Mouse (Mus musculus) midbrain, embryonic 14.5 days (tissue): ENCODE measurements around the gene Ndc1. TPM values are rescaled to one million over a fixed set of nuclear protein-coding genes. Genes with fewer than 3 reads are reported as not detected.
A peak's percentile ranks its signal among the peaks of the same experiment; 100 is the strongest.

Experiments
- ATAC-seq: fragments of 200-750 bp; cut with Nextera tagmentation; 2 replicates; pipeline ENCODE4 v1.8.0; 2017; ENCODE audit warnings: moderate number of reproducible peaks, moderate library complexity; ENCODE audit not compliant: low FRiP score, low TSS enrichment
- DNase-seq: peaks from one replicate; pipeline ENCODE4 v3.0.0-alpha.2; 2015
- H3K27ac ChIP-seq: fragments of 300-500 bp; sonication (generic); replicated peaks from 2 replicates; pipeline ENCODE4 v1.5.1; 2014; ENCODE audit warnings: mild to moderate bottlenecking, low read depth, low read length, moderate library complexity
- H3K27me3 ChIP-seq: fragments of 300-500 bp; sonication (generic); 2 replicates; pipeline ENCODE4 v1.6.1; 2014; ENCODE audit warnings: low read length, control low read depth, mixed read lengths; ENCODE audit not compliant: control insufficient read depth, insufficient read depth
- H3K36me3 ChIP-seq: fragments of 300-500 bp; sonication (generic); 2 replicates; pipeline ENCODE4 v1.6.1; 2014; ENCODE audit warnings: low read length, control low read depth; ENCODE audit not compliant: control insufficient read depth, insufficient read depth
- H3K4me1 ChIP-seq: fragments of 300-500 bp; sonication (generic); 2 replicates; pipeline ENCODE4 v1.6.1; 2014; ENCODE audit warnings: mild to moderate bottlenecking, antibody characterized with exemption, low read length, control low read depth; ENCODE audit not compliant: control insufficient read depth, insufficient read depth
- H3K4me2 ChIP-seq: fragments of 300-500 bp; sonication (generic); 2 replicates; pipeline ENCODE4 v1.6.1; 2014; ENCODE audit warnings: mild to moderate bottlenecking, low read length, moderate library complexity
- H3K4me3 ChIP-seq: fragments of 300-500 bp; sonication (generic); replicated peaks from 2 replicates; pipeline ENCODE4 v1.5.1; 2014; ENCODE audit warnings: low read depth, low read length
- H3K9ac ChIP-seq: fragments of 300-500 bp; sonication (generic); replicated peaks from 2 replicates; pipeline ENCODE4 v1.6.1; 2014; ENCODE audit warnings: mild to moderate bottlenecking, low read length, moderate library complexity
- H3K9me3 ChIP-seq: fragments of 300-500 bp; sonication (generic); 2 replicates; pipeline ENCODE4 v1.6.1; 2016; ENCODE audit warnings: low read length, control low read depth, mixed read lengths; ENCODE audit not compliant: control insufficient read depth
- WGBS: fragments of 180-500 bp; shearing (Covaris S2); extraction: QIAGEN DNeasy Blood & Tissue Kit; methylation state at CpG from one replicate; pipeline ENCODE4 v1.1.7; 2014; 5-methylcytosine and 5-hydroxymethylcytosine counted together
- polyA plus RNA-seq: library from polyadenylated mRNA; unstranded; fragments of >200 nt; fragmentation: Nextera tagmentation; extraction: Ambion mirVana; gene quantifications from 2 replicates; pipeline ENCODE4 v1.2.1, GENCODE M21; 2014

The Ndc1 gene
- polyA plus RNA-seq, 1 experiment from 2014 or later, result 23.2 TPM

DNA sequence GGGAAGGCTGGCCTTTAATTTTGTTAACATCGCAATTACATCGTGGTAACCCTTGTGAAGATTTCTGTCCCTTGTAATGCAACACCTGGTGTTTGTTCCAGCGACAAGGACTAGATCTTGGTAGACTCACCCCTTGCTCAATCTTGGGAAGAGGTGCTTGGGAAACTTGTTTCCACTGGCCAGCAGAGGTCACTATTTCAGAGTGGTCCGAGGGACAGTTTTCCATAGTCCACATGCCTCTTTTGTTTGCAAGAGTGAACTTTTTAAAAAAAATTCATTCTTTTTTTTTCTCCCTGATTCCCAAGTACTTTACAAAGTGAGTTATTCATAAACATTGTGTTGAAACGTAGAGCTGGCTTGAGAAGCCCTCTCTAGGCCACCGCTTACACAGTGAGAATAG lies 54.6 kb downstream of the Ndc1 start:
- Histone ChIP-seq H3K9ac (no peak overlapping the region), H3K27me3 (no peaks in the 10 kb centered on the region), H3K4me3 (no peak overlapping the region), H3K4me1 (peaks cover 5% of the 10 kb centered on the region; the same call in 1 of the 2 replicates), H3K9me3 (no peaks in the 10 kb centered on the region), H3K27ac (no peak overlapping the region), H3K36me3 (peaks cover 3% of the 10 kb centered on the region; the same call in 1 of the 2 replicates), H3K4me2 (no peak overlapping the region)
- DNase-seq (peak; percentile 83), ATAC-seq (no peak)
- 20% methylated on average over 6 of the region's 6 CpGs for WGBS

DNA sequence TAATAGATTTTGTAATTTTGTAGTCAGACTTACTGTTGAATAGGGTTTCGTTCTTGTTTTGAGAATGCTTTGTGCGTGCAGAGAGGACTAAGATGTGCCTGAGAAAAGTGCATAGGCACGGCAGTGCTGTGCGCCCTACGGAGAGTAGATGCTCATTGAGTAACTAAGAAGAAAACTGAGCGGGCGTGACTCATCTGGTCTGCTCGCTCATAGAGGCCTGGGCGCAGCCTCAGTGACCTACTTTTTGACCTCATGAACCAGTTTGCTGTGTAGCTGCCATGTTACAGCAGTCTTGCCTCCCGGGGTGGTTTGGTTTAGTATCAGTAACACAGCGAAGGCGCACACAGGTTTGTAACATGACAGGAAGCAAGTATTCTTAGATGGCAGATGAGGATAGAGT lies 58.0 kb downstream of the Ndc1 start:
- no peaks in the 10 kb centered on the region for H3K27me3 ChIP-seq
- DNase-seq (no peak), ATAC-seq (no peak)
- H3K4me2 ChIP-seq, result no peak overlapping the region
- no peak overlapping the region for H3K27ac ChIP-seq
- no peaks in the 10 kb centered on the region for H3K36me3 ChIP-seq
- H3K9me3 ChIP-seq, result no peaks in the 10 kb centered on the region
- WGBS, result 94% methylated on average over 12 of the region's 12 CpGs
- H3K4me1 ChIP-seq, result peaks cover 5% of the 10 kb centered on the region; the same call in 1 of the 2 replicates
- H3K4me3 ChIP-seq, result no peak overlapping the region
- H3K9ac ChIP-seq, result no peak overlapping the region

DNA sequence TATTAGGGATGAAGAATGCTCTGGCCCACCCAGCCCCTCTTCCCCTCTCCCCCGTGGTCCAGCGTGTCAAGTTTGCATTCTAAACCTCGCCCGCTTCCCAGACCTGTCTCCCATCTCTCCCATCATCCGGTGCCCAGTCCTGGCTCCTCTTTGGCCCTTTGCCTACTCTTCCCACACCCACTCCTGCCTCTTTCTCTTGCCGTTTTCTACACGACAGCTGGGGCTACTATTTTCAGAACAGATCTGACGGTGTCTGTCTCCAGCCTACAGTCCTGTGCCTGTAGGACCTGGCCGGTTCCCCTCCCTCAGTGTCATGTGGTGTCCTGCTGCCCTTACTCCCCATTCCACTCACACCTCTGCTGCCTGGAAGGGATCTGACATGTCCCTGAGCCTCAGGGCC lies 59.0 kb downstream of the Ndc1 start:
- ATAC-seq, result no peak
- WGBS, result 85% methylated on average over 9 of the region's 9 CpGs

DNA sequence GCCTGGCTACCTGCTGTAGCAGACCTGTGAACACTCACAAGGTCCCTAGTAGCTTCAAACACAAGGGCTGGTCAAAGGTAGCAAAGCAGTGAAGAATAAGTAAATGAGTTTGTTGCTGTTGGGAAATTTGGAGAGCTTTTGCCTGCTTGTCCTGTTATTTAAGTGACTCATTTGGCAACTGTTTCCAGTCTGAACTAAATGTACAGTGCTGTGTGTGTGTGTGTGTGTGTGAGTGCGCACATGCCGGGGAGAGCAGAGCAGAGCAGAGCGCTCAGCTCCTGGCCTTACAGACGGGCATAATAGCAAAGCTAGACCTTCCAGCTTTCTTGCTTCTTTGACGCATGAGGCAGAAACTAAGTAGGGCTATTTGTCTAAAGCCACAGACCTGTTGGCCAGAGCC lies 65.1 kb downstream of the Ndc1 start:
- WGBS, result 85% methylated on average over 5 of the region's 5 CpGs
- no peak overlapping the region for H3K27ac ChIP-seq
- no peaks in the 10 kb centered on the region for H3K36me3 ChIP-seq
- H3K4me2 ChIP-seq, result no peak overlapping the region
- no peaks in the 10 kb centered on the region for H3K9me3 ChIP-seq
- H3K9ac ChIP-seq, result no peak overlapping the region
- peaks cover 10% of the 10 kb centered on the region for H3K4me1 ChIP-seq
- no peak overlapping the region for H3K4me3 ChIP-seq
- DNase-seq (no peak), ATAC-seq (no peak)
- H3K27me3 ChIP-seq, result peaks cover 52% of the 10 kb centered on the region

More for the DNA sequence above, 59.0 kb downstream of the Ndc1 start:
- Histone ChIP-seq H3K4me2 (no peak overlapping the region), H3K36me3 (no peaks in the 10 kb centered on the region), H3K27ac (no peak overlapping the region), H3K9ac (no peak overlapping the region), H3K9me3 (no peaks in the 10 kb centered on the region), H3K27me3 (no peaks in the 10 kb centered on the region), H3K4me3 (no peak overlapping the region), H3K4me1 (peaks cover 3% of the 10 kb centered on the region; the same call in 1 of the 2 replicates)
- no peak for DNase-seq

DNA sequence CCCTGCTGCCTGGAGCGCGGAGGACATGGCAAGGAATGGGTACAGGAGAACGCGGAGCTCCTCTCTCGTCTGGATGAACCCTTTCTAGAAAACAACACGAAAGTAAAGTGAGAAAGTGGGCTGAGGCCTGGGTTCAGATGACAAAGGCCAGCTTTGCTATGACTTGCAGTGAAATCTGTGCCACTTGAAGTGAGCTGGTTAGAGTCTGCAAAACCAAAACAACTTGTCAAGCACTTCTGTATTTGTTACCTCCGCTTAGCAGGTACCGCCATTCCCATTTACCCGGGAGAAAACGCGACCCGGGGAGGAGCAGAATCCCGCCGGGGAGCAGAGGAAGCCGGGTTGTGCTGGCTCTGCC lies 66.4 kb downstream of the Ndc1 start:
- WGBS, result 5% methylated on average over 15 of the region's 15 CpGs
- H3K4me2 ChIP-seq, result peak overlapping the region; percentile 94
- H3K9ac ChIP-seq, result peak overlapping the region; percentile 64
- ATAC-seq, result no peak
- H3K9me3 ChIP-seq, result no peaks in the 10 kb centered on the region
- no peak for DNase-seq
- H3K4me3 ChIP-seq, result peak overlapping the region; percentile 61
- peaks cover 10% of the 10 kb centered on the region for H3K4me1 ChIP-seq
- no peak overlapping the region for H3K27ac ChIP-seq
- peaks cover 61% of the 10 kb centered on the region for H3K27me3 ChIP-seq
- H3K36me3 ChIP-seq, result no peaks in the 10 kb centered on the region

DNA sequence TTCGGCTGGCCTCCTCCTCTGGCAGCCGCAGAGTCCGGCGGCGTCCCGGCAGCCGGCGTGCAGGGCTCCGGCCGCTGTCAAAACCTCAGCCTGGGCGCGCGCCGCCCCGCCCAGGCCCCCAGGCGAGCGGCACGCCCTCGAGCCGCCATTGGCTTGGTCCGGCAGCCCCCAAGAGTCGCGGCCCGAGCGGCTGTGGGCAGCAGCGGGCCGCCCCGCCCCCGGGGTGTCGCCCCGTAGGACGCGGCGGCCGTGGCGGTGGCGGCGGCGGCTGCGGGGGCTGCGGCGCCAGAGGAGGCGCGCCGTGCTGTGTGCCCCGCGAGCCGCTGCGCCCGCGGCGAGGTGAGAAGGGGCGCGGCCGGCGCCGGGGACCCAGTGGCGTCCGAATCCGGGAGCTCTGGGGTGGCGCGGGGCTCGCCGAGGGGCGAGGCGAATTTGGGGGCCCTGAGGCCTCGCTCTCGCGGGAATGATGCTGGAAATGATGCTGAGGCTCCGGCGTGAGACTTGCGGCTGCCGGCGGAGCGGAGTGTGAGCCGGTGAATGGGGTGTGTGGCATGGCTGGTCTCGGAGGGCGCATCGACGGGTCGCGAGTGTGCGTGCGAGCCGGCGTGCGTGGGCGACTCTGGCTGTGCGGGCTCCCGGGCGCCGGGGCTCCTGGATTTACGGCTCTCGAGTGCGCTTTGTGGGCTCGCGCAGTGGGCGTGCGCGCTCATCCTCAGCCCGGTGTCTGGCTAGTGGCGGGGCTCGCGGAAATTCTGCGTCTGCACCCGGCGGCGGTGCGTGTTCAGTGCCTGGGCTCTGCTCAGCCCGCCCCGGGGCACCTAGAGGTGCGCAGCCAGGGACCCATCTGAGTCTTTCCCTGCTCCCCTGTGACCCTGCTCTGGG lies 67.0 kb downstream of the Ndc1 start, which contains the start of gene Glis1:
Glis1 (plus strand) TSS at position 236 of the 882 bp plus-strand sequence.
- Histone ChIP-seq H3K27me3 (peaks cover 66% of the 10 kb centered on the region), H3K9ac (peak within 1 kb of the TSS; percentile 64), H3K36me3 (no peaks in the 10 kb centered on the region), H3K4me1 (peaks cover 10% of the 10 kb centered on the region), H3K27ac (no peak within 1 kb of the TSS), H3K4me3 (peak within 1 kb of the TSS; percentile 61), H3K4me2 (peak within 1 kb of the TSS; percentile 94), H3K9me3 (no peaks in the 10 kb centered on the region)
- ATAC-seq, result peak; percentile 79
- peak; percentile 75 for DNase-seq
- under 1% methylated on average over 107 of the region's 112 CpGs for WGBS

DNA sequence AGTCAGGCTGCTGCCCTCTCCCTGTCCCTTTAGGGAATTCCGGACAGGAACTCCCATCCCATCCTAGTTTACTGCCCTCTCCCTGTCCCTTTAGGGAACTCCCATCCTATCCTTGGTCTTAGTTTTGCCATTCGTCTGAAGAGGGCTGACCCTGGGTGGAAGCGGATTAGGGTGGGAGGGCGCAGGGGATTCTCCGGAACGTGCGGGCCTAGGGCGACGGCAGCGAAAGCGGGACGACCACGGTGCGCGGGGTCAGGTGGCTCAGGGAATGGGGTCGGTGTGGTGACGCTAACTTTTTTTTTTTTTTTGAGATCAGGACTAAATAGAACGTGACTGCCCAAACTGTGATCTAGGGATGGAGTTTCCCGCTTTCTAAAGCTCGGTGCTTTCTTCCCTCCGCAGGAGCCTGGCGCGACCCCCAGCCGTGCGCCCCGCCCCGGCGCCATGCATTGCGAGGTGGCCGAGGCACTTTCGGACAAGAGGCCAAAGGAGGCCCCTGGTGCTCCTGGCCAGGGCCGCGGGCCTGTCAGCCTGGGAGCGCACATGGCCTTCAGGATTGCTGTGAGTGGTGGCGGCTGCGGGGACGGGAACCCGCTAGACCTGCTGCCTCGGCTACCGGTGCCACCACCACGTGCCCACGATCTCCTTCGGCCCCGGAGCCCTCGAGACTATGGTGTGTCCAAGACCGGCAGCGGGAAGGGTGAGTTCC lies 67.8 kb downstream of the Ndc1 start:
- peaks cover 69% of the 10 kb centered on the region for H3K27me3 ChIP-seq
- ATAC-seq (no peak), DNase-seq (no peak)

DNA sequence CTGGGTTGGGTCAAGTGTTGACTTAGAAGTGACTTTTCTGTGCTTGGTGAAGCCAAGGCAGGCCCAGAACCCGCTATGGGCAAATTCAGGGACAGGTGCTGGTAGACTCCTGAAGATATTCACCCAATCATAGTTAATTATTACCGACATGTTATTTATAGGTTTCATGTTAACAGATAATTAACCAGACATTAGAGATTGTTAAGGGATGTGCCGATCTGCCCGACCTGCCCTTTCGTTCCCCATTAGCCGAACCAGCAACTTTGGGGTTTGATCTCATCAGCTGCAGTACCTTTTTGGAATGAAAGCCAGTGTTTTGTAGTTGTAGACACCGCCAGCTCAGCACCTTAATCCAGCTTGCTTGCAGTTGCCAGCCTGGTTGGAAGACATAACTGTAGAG lies 68.9 kb downstream of the Ndc1 start:
- whole genome bisulfite sequencing, result 90% methylated on average over 7 of the region's 7 CpGs
- Histone ChIP-seq H3K4me3 (no peak overlapping the region), H3K4me1 (peaks cover 10% of the 10 kb centered on the region), H3K9ac (no peak overlapping the region), H3K27ac (no peak overlapping the region), H3K4me2 (no peak overlapping the region), H3K36me3 (no peaks in the 10 kb centered on the region), H3K9me3 (no peaks in the 10 kb centered on the region), H3K27me3 (peaks cover 69% of the 10 kb centered on the region)
- ATAC-seq, result no peak
- no peak for DNase-seq

More for the DNA sequence above, 67.8 kb downstream of the Ndc1 start:
- H3K4me1 ChIP-seq, result peaks cover 10% of the 10 kb centered on the region
- no peaks in the 10 kb centered on the region for H3K9me3 ChIP-seq
- peak overlapping the region; percentile 64 for H3K9ac ChIP-seq
- peak overlapping the region; percentile 61 for H3K4me3 ChIP-seq
- no peaks in the 10 kb centered on the region for H3K36me3 ChIP-seq
- peak overlapping the region; percentile 94 for H3K4me2 ChIP-seq
- no peak overlapping the region for H3K27ac ChIP-seq
- WGBS, result 1% methylated on average over 46 of the region's 47 CpGs
